Mouse (Mus musculus): ENCODE measurements around the gene Ndufs3.

DNA sequence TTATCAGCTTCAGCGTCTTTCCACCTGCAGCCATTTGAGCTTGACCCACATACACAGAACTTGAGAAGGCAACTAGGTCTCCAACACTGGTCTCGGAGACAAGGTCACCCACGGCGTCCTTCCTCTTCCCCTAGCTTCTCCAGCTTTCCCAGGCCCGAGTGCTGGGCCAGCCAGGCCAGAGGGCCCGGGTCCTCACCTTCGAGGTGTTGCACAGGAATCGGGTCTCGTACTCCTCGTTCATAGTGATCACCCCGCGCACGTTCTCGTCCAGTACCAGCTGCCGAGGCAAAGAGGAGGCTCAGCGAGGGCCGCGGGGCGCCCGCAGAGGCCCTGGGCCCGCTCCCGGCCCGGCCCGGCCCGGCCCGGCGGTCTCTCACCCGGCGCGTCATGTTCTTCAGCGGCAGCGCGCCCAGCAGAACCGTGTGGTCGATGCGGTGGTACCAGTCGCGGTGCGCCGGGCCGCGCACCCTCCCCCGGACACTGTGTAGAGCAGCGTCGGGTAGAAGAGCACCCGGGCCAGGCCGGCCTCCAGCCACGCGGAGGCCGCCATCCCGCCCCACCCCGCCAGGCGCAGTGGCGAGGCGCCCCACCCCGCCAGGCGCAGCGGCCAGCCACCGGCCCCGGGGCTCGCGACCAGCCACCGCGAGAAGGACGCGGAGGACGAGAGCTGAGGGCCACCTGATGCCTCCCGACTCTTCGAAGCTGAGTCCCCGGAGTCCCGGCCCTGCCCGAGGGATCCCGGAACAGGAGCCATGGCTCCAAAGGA is 12.8 kb upstream of the Ndufs3 start:
- no peak for TF ChIP-seq CTCF (IDR thresholded peaks at IDR 0.05; ENCODE audit: extremely low read depth, insufficient read depth, low read length)
- TF ChIP-seq POLR2A (IDR thresholded peaks at IDR 0.05; ENCODE audit: extremely low read depth, insufficient read depth, low read length): no peak
